Mouse (Mus musculus) erythroblast, embryonic 14.5 days (primary cell): Measurements from ENCODE around the gene Dbx1. TPM values are rescaled to one million over a fixed set of nuclear protein-coding genes. Genes with fewer than 3 reads are reported as not detected.

ENCODE experiments used
- H3K27me3 ChIP-seq: 2 replicates; pipeline ENCODE4 v1.6.1; 2012; ENCODE audit warnings: inconsistent platforms; ENCODE audit not compliant: control insufficient read depth
- H3K36me3 ChIP-seq: 2 replicates; pipeline ENCODE4 v1.6.1; 2012; ENCODE audit warnings: mild to moderate bottlenecking, inconsistent platforms; ENCODE audit not compliant: control insufficient read depth
- H3K4me1 ChIP-seq: 2 replicates; pipeline ENCODE4 v1.6.1; 2012; ENCODE audit warnings: inconsistent platforms; ENCODE audit not compliant: control insufficient read depth
- H3K4me3 ChIP-seq: replicated peaks from 2 replicates; pipeline ENCODE3; 2012; ENCODE audit warnings: moderate library complexity, mild to moderate bottlenecking, inconsistent platforms
- H3K9me3 ChIP-seq: 2 replicates; pipeline ENCODE4 v1.6.1; 2012; ENCODE audit warnings: low read length, inconsistent platforms, mixed read lengths; ENCODE audit not compliant: control insufficient read depth
- GATA1 ChIP-seq: IDR thresholded peaks from 2 replicates; pipeline ENCODE4 v1.6.1; 2012; ENCODE audit warnings: low read length, inconsistent platforms, mixed read lengths
- TAL1 ChIP-seq: IDR thresholded peaks from 3 replicates; pipeline ENCODE4 v1.6.1; 2012; ENCODE audit warnings: low read length, inconsistent platforms, mixed read lengths
- polyA plus RNA-seq: library from polyadenylated mRNA; stranded (reverse); fragments of >175 nt; gene quantifications from 2 replicates; pipeline ENCODE4 v1.2.3, GENCODE M21; 2012

The Dbx1 gene
- polyA plus RNA-seq, 1 experiment = not detected

- no peak for TF ChIP-seq TAL1
- no peak for TF ChIP-seq GATA1
- no peaks in the 10 kb centered on the region for H3K27me3 ChIP-seq
- H3K36me3 ChIP-seq = peaks cover 10% of the 10 kb centered on the region; the same call in 1 of the 2 replicates
- H3K4me1 ChIP-seq = no peaks in the 10 kb centered on the region
- H3K9me3 ChIP-seq = no peaks in the 10 kb centered on the region
- no peak overlapping the region for H3K4me3 ChIP-seq
Measured at GRCm38 (mm10) chr7:49601191-49601975, 35.3 kb downstream of the Dbx1 start.

GRCm38 (mm10) chr7:49599950-49600349 is 36.7 kb downstream of the Dbx1 start:
- H3K36me3 ChIP-seq = peaks cover 10% of the 10 kb centered on the region; the same call in 1 of the 2 replicates

DNA sequence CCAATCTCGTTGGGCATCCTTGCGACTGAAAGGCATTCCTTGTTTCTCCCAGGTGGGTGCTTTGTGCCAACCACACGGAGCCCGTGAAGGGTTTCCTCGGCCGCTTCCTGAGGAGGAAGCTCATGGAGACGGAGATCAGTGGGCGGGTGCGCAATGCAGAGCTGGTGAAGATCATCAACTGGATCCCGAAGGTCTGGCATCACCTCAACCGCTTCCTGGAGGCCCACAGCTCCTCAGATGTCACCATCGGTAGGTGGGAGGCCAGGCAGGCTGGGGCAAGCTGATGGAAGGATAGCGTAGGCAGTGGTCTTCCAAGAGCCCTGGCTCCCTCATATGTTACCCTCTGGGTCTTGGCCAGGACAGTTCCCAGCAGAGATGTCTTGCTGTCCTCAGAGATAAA is 38.4 kb downstream of the Dbx1 start:
- Histone ChIP-seq H3K4me1 (no peaks in the 10 kb centered on the region), H3K9me3 (no peaks in the 10 kb centered on the region), H3K4me3 (no peak overlapping the region), H3K36me3 (peaks cover 8% of the 10 kb centered on the region; the same call in 1 of the 2 replicates), H3K27me3 (no peaks in the 10 kb centered on the region)
- TF ChIP-seq GATA1 (no peak), TAL1 (no peak)

More at GRCm38 (mm10) chr7:49599950-49600349, 36.7 kb downstream of the Dbx1 start:
- no peak overlapping the region for H3K4me3 ChIP-seq
- no peaks in the 10 kb centered on the region for H3K9me3 ChIP-seq
- H3K27me3 ChIP-seq = no peaks in the 10 kb centered on the region
- H3K4me1 ChIP-seq = no peaks in the 10 kb centered on the region
- TF ChIP-seq GATA1 (no peak), TAL1 (no peak)

DNA sequence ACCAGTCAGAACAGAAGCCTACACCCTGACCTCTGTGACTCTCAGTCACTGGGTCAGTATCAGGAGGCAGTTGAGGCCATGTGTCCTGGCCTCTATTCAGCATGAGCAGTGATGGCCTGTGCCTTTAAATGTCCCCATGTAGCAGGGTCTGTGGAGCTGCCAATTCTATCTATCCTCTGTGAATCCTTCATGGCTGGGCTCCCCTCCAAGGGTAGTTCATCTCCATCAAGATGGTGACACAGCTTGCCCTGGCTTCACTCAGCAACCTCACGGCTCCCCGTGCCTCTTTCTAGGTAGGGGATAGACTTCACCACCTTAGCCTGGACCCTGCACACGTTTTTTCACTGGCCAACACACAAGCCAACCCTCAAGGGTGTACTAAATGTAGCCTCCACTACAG is 38.9 kb downstream of the Dbx1 start:
- H3K4me3 ChIP-seq = no peak overlapping the region
- peaks cover 8% of the 10 kb centered on the region; the same call in 1 of the 2 replicates for H3K36me3 ChIP-seq
- H3K4me1 ChIP-seq = no peaks in the 10 kb centered on the region
- H3K9me3 ChIP-seq = no peaks in the 10 kb centered on the region
- H3K27me3 ChIP-seq = no peaks in the 10 kb centered on the region
- TF ChIP-seq GATA1 (no peak), TAL1 (no peak)

GRCm38 (mm10) chr7:49589635-49590034 is 47.0 kb downstream of the Dbx1 start:
- Histone ChIP-seq H3K9me3 (no peaks in the 10 kb centered on the region), H3K4me1 (no peaks in the 10 kb centered on the region), H3K36me3 (peaks cover 10% of the 10 kb centered on the region; the same call in 1 of the 2 replicates), H3K27me3 (no peaks in the 10 kb centered on the region), H3K4me3 (no peak overlapping the region)
- TF ChIP-seq TAL1 = no peak
- TF ChIP-seq GATA1 = no peak

GRCm38 (mm10) chr7:49586530-49587120 is 50.0 kb downstream of the Dbx1 start:
- no peaks in the 10 kb centered on the region for H3K4me1 ChIP-seq
- peaks cover 17% of the 10 kb centered on the region; the same call in 1 of the 2 replicates for H3K36me3 ChIP-seq
- no peaks in the 10 kb centered on the region for H3K9me3 ChIP-seq
- no peak for TF ChIP-seq TAL1
- TF ChIP-seq GATA1 = no peak
- no peaks in the 10 kb centered on the region for H3K27me3 ChIP-seq
- no peak overlapping the region for H3K4me3 ChIP-seq

GRCm38 (mm10) chr7:49583176-49583575 is 53.5 kb downstream of the Dbx1 start:
- no peak for TF ChIP-seq GATA1
- no peak for TF ChIP-seq TAL1
- Histone ChIP-seq H3K9me3 (no peaks in the 10 kb centered on the region), H3K27me3 (no peaks in the 10 kb centered on the region), H3K4me3 (no peak overlapping the region), H3K36me3 (peaks cover 17% of the 10 kb centered on the region; the same call in 1 of the 2 replicates), H3K4me1 (no peaks in the 10 kb centered on the region)

GRCm38 (mm10) chr7:49582551-49582950 is 54.1 kb downstream of the Dbx1 start:
- Histone ChIP-seq H3K27me3 (no peaks in the 10 kb centered on the region), H3K4me1 (no peaks in the 10 kb centered on the region), H3K4me3 (no peak overlapping the region), H3K36me3 (peaks cover 14% of the 10 kb centered on the region; the same call in 1 of the 2 replicates), H3K9me3 (no peaks in the 10 kb centered on the region)
- no peak for TF ChIP-seq TAL1
- TF ChIP-seq GATA1 = no peak

DNA sequence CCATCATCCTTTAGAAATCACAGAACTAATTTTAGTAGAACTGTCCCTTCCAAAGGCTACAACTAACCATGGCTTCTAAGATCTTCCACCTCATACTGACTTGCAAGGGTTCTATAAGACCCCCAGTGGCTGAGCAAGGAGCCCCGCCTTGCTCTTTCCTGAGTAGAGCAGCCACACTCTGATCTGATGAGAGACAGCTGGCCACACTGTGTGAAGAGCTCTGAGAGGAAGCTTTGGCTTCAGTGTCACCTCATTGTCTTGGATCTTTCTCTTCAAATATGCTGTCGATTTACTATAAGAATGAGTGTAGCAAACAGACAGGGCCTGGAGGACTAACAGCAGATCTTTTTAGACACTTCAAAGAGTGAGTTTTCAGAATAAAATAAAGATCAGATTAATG is 54.7 kb downstream of the Dbx1 start:
- Histone ChIP-seq H3K27me3 (no peaks in the 10 kb centered on the region), H3K4me3 (no peak overlapping the region), H3K4me1 (no peaks in the 10 kb centered on the region), H3K36me3 (peaks cover 11% of the 10 kb centered on the region; the same call in 1 of the 2 replicates), H3K9me3 (no peaks in the 10 kb centered on the region)
- no peak for TF ChIP-seq GATA1
- TF ChIP-seq TAL1 = no peak

Other genes starting within 250 kb of the Dbx1 start
- 1.3 and 1.5 TPM in 2 replicates for gene Htatip2, start 122.3 kb upstream of the Dbx1 start, polyA plus RNA-seq
- 0.61 and 1.6 TPM in 2 replicates for gene Prmt3, start 141.5 kb upstream of the Dbx1 start, polyA plus RNA-seq